Mouse (Mus musculus): ENCODE results near the gene Sirpa. TPM values are rescaled to one million over a fixed set of nuclear protein-coding genes. Genes with fewer than 3 reads are reported as not detected.

The Sirpa gene
- polyA plus RNA-seq, 1 experiment: 309 TPM

GRCm38 (mm10) chr2:129603536-129603935 is 10.9 kb downstream of the Sirpa start:
- DNase-seq (ENCODE audit: extremely low spot score in 1 of 2, low spot score in 1 of 2): no peak

DNA sequence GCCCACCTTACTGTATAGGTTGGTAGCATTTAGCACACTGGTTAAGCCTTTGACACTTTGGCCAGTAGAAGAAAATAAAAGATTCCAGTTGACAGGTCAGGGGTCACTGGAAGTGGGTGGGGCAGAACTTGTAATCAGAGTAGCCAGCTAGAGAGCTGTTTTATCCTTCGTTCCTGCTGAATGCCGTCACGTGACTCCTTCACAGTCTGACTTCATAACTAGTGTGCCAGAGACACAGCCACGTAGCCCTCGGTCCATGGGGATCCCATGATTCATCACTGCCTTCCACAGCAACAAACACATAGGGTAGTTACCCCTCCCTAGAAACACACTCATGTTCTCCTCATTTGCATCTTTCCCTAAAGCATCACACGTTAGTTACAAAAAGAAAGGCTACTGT is 11.4 kb downstream of the Sirpa start:
- DNase-seq (ENCODE audit: extremely low spot score in 1 of 2, low spot score in 1 of 2): no peak

- DNase-seq (ENCODE audit: extremely low spot score in 1 of 2, low spot score in 1 of 2): no peak
Measured at GRCm38 (mm10) chr2:129605816-129606215, 13.2 kb downstream of the Sirpa start.

DNA sequence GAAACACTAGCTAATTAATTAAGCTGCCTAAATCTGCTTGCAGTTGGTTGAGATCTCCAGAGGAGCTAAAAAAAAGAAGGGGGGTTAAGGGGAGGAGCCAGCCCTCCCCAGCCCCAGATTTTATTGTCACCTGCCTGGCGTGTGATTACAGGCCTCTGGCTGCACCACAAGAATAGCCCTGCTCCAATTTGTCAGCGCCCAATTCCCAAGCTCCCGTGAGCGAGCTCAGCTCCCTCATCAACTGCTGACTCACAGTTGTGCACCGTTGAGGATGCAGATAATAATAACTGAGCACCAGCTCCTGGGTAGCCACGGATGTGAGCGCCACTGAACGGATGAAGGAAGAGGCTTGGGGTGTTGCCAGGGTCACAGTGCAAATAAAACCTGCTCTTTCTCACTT is 13.6 kb downstream of the Sirpa start:
- DNase-seq (ENCODE audit: extremely low spot score in 1 of 2, low spot score in 1 of 2): peak in 1 of 2 experiments; percentile 71

GRCm38 (mm10) chr2:129606899-129607298 is 14.3 kb downstream of the Sirpa start:
- no peak for DNase-seq (ENCODE audit: extremely low spot score in 1 of 2, low spot score in 1 of 2)

- no peak for DNase-seq (ENCODE audit: extremely low spot score in 1 of 2, low spot score in 1 of 2)
Measured at GRCm38 (mm10) chr2:129613971-129614370, 21.3 kb downstream of the Sirpa start.

- no peak for DNase-seq (ENCODE audit: extremely low spot score in 1 of 2, low spot score in 1 of 2)
Measured at GRCm38 (mm10) chr2:129614482-129615185, 22.0 kb downstream of the Sirpa start.

DNA sequence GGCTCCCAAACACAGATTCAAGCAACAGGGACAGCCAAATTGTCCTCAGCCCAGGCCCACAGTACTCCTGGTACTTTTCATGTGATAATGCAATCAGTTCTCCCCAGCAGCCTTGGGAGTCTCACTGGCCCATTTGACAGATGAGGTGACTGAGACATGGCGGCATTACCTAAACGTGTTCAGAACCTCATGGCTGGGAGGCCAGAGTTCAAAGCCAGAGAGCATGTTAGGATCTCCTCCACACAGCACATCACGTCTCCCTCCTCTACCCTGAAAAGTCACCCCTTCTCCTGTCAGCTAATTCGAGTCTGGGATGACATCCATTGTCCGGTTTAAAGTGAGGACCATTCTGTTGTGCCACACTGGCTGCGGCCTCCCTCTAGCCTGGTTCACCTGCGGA is 27.5 kb downstream of the Sirpa start:
- no peak for DNase-seq (ENCODE audit: extremely low spot score in 1 of 2, low spot score in 1 of 2)

GRCm38 (mm10) chr2:129620881-129621280 is 28.2 kb downstream of the Sirpa start:
- no peak for DNase-seq (ENCODE audit: extremely low spot score in 1 of 2, low spot score in 1 of 2)

DNA sequence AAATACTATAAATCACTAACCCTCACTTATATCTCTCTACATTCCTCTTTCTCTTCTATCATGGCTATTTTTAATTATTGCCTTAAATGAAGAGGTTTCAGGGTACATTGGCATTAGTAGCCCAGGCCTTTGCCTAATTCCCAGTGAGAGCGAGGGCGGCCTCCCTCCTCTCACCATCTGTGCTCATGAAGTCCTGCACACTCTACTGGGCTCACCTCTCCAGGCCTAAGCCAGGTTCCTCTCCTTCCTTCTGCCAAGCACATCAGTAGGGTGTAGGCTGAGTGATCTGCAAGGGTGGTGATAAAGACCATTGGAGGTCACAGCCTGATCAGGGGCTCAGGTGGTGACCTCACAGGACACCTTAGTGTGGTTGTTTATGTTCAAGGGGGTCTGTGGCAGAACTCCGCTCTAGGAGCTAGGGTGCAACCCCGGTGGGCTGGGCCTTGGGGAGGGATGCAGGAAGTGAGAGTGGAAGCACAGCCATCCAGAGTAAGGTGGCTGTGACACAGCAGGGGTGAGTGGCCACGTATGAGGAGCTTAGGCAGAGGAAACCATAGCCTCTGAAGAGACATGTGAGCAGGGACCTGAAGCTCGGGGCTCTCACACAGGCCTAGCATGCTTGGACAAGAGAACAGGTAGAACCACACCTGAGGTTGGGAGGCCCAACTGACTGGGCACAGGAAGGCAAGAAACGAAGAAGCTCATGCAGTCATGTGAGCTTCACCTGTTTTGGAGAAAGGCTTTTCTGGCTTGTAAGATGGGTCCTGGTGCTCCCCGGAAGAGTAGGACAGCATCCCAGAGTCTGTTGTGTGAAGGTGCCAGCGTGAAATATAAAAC is 29.2 kb downstream of the Sirpa start:
- no peak for DNase-seq (ENCODE audit: extremely low spot score in 1 of 2, low spot score in 1 of 2)

- DNase-seq (ENCODE audit: extremely low spot score in 1 of 2, low spot score in 1 of 2): no peak
Measured at GRCm38 (mm10) chr2:129622918-129623317, 30.3 kb downstream of the Sirpa start.

- peak; percentile 66 to 72 for DNase-seq (ENCODE audit: extremely low spot score in 1 of 2, low spot score in 1 of 2)
Measured at GRCm38 (mm10) chr2:129623771-129624170, 31.1 kb downstream of the Sirpa start.

GRCm38 (mm10) chr2:129624246-129624918 is 31.7 kb downstream of the Sirpa start:
- no peak for DNase-seq (ENCODE audit: extremely low spot score in 1 of 2, low spot score in 1 of 2)

GRCm38 (mm10) chr2:129624956-129625355 is 32.3 kb downstream of the Sirpa start:
- no peak for DNase-seq (ENCODE audit: extremely low spot score in 1 of 2, low spot score in 1 of 2)

GRCm38 (mm10) chr2:129625845-129626244 is 33.2 kb downstream of the Sirpa start:
- no peak for DNase-seq (ENCODE audit: extremely low spot score in 1 of 2, low spot score in 1 of 2)

DNA sequence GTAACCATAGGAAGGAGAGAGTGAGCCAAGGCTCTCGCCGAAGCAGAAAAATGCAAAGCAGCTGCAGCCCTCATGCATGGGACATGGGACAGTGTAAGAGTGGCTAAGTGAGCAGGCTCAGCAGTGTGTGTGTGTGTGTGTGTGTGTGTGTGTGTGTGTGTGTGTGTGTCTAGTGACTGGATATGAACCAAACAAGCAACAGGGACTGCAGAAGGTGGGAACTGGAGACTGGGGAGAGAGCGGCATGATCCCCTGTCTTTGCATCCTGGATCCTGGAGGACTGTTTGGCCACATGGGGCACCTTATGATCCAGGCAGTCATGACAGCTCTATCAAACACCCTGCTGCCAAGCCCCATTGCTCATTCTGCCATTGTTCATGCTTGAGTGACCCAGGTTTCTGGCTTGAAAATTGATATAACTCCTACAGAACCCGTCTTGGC is 34.0 kb downstream of the Sirpa start:
- DNase-seq (ENCODE audit: extremely low spot score in 1 of 2, low spot score in 1 of 2): no peak

DNA sequence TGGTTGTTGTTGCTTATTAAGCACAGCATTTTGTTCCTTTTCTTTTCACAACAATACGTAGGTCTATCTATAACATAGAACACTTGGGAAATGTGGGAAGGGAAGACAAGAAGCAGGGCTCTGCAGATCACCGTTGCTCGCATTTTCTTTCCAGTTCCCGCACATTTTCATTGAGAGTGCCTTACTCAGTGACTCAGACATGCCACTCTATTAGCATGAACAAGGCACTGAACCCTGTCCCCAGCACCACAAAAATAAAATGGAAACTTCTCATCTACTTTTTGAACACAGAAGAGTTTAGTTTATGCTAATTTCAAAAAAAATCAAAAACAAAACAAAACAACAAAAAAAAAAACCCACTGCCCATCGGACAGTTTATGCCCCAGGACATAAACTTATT is 34.5 kb downstream of the Sirpa start:
- DNase-seq (ENCODE audit: extremely low spot score in 1 of 2, low spot score in 1 of 2): no peak

DNA sequence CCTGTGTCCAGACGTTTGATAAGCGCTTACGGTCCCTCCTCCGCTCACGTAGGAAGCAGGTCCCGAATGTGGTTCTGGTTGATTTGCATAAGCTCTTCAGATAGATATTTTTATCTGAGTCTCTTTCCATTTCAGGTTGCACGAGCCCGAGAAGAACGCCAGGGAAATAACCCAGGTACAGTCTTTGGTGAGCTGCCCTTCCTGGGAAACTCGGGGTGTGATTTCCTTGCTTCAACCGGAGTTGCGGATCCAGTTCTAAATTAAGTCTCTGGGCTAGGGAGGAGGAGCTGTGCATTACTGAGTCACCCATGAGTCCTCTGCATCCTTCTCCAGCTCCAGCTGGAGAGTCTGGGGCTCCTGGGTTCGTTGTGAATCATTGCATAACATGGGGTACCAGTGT is 35.2 kb downstream of the Sirpa start:
- DNase-seq (ENCODE audit: extremely low spot score in 1 of 2, low spot score in 1 of 2): peak; percentile 71 to 83

- no peak for DNase-seq (ENCODE audit: extremely low spot score in 1 of 2, low spot score in 1 of 2)
Measured at GRCm38 (mm10) chr2:129628456-129629185, 36.0 kb downstream of the Sirpa start.

DNA sequence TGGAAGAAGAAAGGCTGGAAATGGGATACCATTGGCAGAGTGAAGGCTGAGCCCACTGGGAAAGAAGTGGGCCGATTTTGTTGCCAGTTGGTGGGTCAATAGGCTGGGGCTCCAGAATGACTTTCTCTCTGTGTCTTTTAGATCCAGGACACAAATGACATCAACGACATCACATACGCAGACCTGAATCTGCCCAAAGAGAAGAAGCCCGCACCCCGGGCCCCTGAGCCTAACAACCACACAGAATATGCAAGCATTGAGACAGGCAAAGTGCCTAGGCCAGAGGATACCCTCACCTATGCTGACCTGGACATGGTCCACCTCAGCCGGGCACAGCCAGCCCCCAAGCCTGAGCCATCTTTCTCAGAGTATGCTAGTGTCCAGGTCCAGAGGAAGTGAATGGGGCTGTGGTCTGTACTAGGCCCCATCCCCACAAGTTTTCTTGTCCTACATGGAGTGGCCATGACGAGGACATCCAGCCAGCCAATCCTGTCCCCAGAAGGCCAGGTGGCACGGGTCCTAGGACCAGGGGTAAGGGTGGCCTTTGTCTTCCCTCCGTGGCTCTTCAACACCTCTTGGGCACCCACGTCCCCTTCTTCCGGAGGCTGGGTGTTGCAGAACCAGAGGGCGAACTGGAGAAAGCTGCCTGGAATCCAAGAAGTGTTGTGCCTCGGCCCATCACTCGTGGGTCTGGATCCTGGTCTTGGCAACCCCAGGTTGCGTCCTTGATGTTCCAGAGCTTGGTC is 37.3 kb downstream of the Sirpa start:
- no peak for DNase-seq (ENCODE audit: extremely low spot score in 1 of 2, low spot score in 1 of 2)
